Mouse (Mus musculus) large intestine, adult 2 months (tissue): ENCODE results near the gene Khnyn. TPM values are rescaled to one million over a fixed set of nuclear protein-coding genes. Genes with fewer than 3 reads are reported as not detected.

Source experiments
- DNase-seq: peaks from one replicate; pipeline ENCODE4 v3.0.0-alpha.2; 2012; ENCODE audit warnings: low read depth, low spot score
- WGBS: fragments of 180-500 bp; shearing (Covaris S2); methylation state at CpG from one replicate; pipeline ENCODE4 v1.1.7; 2018; 5-methylcytosine and 5-hydroxymethylcytosine counted together
- polyA plus RNA-seq: library from polyadenylated mRNA; depleted of rRNA; stranded (reverse); fragments of >200 nt; gene quantifications from 2 replicates; pipeline ENCODE4 v1.2.3, GENCODE M21; 2012

Khnyn gene
- polyA plus RNA-seq, 1 experiment = 21.0 TPM

GRCm38 (mm10) chr14:55872551-55872950 is 12.2 kb upstream of the Khnyn start:
- DNase-seq = no peak
- 87% methylated on average over 17 of the region's 17 CpGs for WGBS

DNA sequence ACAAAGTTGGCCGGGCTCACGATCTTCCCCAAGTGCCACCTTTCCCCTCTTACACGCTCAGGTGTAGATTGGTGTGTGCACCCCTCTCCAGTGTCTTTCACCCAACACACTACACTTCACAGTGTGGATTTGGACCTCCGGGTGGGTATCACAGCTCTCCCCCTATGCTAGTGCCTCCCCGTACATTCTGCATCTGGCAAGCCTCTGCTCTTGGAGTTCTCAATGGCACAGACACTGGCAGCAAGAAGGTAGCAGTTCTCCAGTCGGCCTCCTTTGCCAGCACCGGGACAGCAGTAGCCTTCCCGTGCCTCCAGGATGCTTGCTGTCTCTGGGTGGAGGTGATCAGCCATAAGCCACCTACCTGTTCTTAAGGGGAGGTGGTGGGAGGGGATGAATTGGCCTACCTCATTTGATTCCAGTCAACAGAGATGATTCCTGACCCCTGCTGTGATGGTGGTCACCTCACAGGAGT is 11.5 kb upstream of the Khnyn start:
- no peak for DNase-seq
- WGBS = 84% methylated on average over 8 of the region's 8 CpGs

DNA sequence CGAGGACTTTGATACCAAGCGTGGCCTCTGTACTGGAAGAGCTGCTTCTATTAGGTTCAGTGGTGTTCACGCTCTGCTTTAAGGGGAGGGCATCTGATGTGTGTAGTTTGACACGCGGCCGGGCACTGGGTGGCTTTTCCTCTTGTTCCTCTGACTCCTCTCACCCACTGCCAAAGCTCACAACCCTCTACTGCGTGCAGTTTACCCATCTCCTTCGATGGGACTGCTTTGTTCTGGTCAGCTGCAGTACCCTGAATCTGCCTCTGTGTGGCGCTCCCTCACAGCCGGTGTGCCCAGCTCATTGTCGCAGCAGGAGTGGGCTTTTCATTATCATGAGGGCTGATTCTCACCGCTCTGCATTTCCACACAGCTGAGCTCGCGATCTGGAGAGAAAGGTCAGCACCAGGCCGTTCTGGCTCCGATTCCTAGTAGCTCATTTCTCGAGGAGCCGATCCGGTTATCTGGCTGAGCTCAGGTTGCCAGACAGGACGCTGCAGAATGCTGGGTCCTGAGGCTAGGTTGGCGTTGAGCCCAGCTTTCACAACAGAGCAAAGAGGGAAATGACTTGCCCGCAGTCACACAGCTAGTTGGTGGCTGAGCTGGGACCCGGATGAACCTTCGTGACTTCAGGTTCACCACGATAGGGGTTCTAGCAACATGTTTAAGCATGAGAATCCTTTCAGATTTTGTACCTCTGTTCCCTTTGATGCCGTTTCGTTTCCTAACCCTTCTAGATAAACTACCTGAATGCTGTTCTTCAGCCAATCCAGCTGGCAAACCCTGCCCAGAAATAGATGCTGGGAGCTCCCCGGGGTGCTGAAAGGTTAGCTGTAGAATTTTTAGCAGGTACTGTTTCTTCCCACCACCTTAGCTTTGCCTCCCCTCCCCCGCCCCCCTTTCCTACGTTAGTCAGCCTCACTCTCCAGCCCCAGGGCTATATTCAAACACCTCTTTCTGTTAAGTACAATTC is 10.7 kb upstream of the Khnyn start:
- WGBS = 11% methylated on average over 30 of the region's 30 CpGs
- peak; percentile 52 for DNase-seq

GRCm38 (mm10) chr14:55877469-55878315 is 7.1 kb upstream of the Khnyn start:
- no peak for DNase-seq

GRCm38 (mm10) chr14:55878316-55878940 is 6.3 kb upstream of the Khnyn start:
- WGBS = 29% methylated on average over 7 of the region's 7 CpGs
- DNase-seq = no peak

More at GRCm38 (mm10) chr14:55877469-55878315, 7.1 kb upstream of the Khnyn start:
- WGBS = 22% methylated on average over 14 of the region's 14 CpGs

DNA sequence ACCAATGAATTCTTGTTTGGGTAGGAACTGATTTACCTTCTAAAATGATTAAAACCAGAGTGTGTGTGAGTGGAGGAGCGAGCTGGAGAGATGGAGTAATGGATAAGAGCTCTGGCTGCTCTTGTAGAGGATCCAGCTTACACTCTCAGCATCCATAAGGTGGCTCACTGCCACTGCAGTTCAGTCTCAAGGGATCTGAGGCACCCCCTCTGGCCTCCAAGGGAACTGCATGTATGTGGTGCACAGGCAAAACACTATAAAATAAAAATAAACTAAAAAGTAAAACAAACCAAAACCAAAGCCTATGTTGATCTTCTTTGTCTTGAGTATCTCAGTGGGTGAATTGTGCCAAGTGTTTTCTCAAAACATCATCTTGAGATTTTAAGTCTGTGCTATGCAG is 5.1 kb upstream of the Khnyn start:
- peak; percentile 54 for DNase-seq
- 33% methylated on average over 1 of the region's 1 CpGs for WGBS

DNA sequence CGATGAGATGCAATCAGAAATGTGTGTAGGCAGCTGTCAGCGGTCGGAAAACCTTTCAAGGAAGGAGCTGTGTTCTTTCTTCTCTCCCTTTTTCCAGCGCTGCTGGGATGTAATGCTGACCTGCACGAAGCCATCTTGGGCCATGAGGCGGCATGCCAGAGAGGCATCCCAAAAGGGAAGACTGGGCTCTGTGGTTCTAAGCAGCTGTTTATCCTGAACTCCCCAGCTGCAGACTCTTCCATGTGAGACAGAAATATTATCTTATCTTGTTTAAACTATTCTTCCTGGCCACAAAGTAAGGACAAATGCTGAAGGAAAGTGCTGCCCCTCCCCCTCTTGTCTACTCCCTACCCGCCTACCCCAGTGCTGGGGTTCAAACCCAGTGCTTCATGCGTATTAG is 3.8 kb upstream of the Khnyn start:
- 84% methylated on average over 8 of the region's 8 CpGs for WGBS
- DNase-seq = no peak

DNA sequence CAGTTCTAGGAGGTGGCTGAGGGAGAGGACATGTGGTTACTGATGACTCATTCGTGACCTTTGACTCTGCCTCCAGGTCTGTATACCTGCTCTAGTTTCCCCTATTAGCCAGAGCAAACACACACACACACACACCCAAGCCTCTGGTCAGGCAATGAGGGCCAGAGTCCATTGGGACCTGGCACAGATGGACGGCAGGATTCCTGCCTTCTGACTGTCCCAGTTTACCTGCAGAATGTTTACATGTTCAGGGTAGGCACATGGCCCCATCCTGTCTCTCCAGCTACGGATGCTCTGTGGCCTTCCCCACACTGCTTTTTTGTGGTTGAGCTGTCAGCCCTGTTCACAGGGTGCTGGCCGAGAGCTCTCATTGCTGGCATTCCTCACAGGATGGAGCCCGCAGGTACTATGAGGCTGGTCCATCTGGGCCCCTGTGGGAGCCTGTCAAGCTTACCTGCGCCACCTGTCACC is 2.5 kb upstream of the Khnyn start:
- DNase-seq = peak; percentile 96
- WGBS = 17% methylated on average over 6 of the region's 6 CpGs

- 93% methylated on average over 13 of the region's 13 CpGs for WGBS
- no peak for DNase-seq
Observed at GRCm38 (mm10) chr14:55883149-55883661, 1.5 kb upstream of the Khnyn start.

- DNase-seq = no peak
- WGBS = 88% methylated on average over 12 of the region's 12 CpGs
Observed at GRCm38 (mm10) chr14:55883663-55884062, 1.1 kb upstream of the Khnyn start.

DNA sequence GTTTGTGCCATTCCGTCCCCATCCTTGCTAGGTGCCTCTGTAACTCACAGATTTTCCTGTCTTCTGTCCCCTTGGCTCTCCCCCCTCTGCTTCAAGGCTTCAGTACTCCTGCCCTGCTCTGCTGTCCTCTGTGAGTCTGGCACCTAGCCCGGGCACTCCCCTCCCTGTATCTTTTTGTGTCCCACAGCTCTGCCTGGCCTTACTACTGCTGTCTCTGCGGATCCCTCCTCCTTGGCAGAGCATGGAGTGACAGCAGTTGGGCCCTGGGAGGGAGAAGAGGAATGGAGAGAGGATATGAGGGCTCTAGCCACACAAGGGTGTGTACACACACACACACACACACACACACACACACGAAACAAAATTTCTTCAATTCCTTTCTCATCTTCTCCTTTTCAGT is 581 bp upstream of the Khnyn start, which contains the start of gene Cbln3:
TSS of gene Cbln3 (minus strand) at position 227 of the 400 bp plus-strand sequence.
- 25% methylated on average over 4 of the region's 4 CpGs for WGBS
- DNase-seq = peak; percentile 35

GRCm38 (mm10) chr14:55885114-55885790 is 505 bp downstream of the Khnyn start:
- DNase-seq = no peak
- WGBS = under 1% methylated on average over 25 of the region's 30 CpGs

- under 1% methylated on average over 16 of the region's 16 CpGs for WGBS
- DNase-seq = peak; percentile 59
Observed at GRCm38 (mm10) chr14:55885791-55886271, 1.1 kb downstream of the Khnyn start.

GRCm38 (mm10) chr14:55886571-55887382 is 2.0 kb downstream of the Khnyn start:
- no peak for DNase-seq
- 78% methylated on average over 24 of the region's 24 CpGs for WGBS

- WGBS = 89% methylated on average over 12 of the region's 12 CpGs
- DNase-seq = no peak
Observed at GRCm38 (mm10) chr14:55897671-55898070, 12.9 kb downstream of the Khnyn start.

GRCm38 (mm10) chr14:55898947-55899346 is 14.2 kb downstream of the Khnyn start:
- DNase-seq = no peak
- WGBS = 87% methylated on average over 7 of the region's 7 CpGs

DNA sequence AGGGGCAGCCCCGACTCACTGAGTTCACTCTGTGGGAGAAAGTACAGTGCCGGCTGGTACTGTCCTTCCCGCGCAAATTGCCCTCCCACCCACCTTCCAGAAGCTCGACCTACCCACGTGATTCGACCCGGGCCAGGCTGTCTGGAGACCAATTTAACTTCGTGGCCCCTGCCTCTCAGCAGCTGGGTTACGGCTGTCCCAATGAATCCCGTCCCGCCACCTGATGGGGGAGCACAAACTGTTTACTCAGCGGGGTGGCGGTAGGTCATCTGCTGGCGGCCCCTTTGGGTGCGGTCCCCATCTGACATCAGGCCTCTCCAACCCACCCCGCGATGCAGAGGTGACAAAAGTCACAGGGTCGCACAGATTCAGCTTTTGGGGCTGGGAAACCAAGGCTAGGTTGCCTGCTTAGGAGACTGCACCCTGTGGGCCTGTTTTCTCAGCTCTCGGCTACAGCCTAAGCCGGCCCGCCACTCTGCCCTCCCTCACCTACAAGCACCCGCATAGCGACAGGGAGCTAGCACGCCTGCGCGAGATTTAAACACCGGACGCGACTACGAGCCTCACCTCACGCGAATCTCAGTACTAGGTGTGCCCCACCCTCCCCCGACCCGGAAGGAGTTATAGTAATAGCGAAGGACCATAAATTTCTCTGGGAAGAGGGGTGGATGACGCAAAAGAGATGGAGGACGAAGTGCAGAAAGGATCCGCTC is 15.1 kb downstream of the Khnyn start, which contains the start of gene Sdr39u1:
TSS of gene Sdr39u1 (minus strand) at position 593 of the 713 bp plus-strand sequence.
- no peak for DNase-seq
- WGBS = under 1% methylated on average over 39 of the region's 39 CpGs
